Mouse (Mus musculus) forebrain, embryonic 15.5 days (tissue): Measurements from ENCODE around the gene 4931408C20Rik. TPM values are rescaled to one million over a fixed set of nuclear protein-coding genes. Genes with fewer than 3 reads are reported as not detected.
A peak's percentile ranks its signal among the peaks of the same experiment; 100 is the strongest.

Source experiments
- ATAC-seq: fragments of 200-750 bp; cut with Nextera tagmentation; replicated peaks from 2 replicates; pipeline ENCODE4 v1.8.0; 2017; ENCODE audit warnings: mild to moderate bottlenecking, moderate TSS enrichment, moderate library complexity
- H3K27ac ChIP-seq: fragments of 300-500 bp; sonication (generic); replicated peaks from 2 replicates; pipeline ENCODE4 v1.5.1; 2015; ENCODE audit warnings: mild to moderate bottlenecking, inconsistent platforms
- H3K27me3 ChIP-seq: fragments of 300-500 bp; sonication (generic); 2 replicates; pipeline ENCODE4 v1.6.1; 2015; ENCODE audit warnings: inconsistent platforms
- H3K36me3 ChIP-seq: fragments of 300-500 bp; sonication (generic); 2 replicates; pipeline ENCODE4 v1.6.1; 2015; ENCODE audit warnings: mild to moderate bottlenecking, inconsistent platforms
- H3K4me1 ChIP-seq: fragments of 300-500 bp; sonication (generic); 2 replicates; pipeline ENCODE4 v1.6.1; 2015; ENCODE audit warnings: inconsistent platforms
- H3K4me2 ChIP-seq: fragments of 300-500 bp; sonication (generic); replicated peaks from 2 replicates; pipeline ENCODE4 v1.6.1; 2015; ENCODE audit warnings: mild to moderate bottlenecking, inconsistent platforms
- H3K4me3 ChIP-seq: fragments of 300-500 bp; sonication (generic); 2 replicates; pipeline ENCODE4 v1.5.1; 2015; ENCODE audit warnings: mild to moderate bottlenecking, inconsistent platforms
- H3K9ac ChIP-seq: fragments of 300-500 bp; sonication (generic); replicated peaks from 2 replicates; pipeline ENCODE4 v1.6.1; 2015; ENCODE audit warnings: mild to moderate bottlenecking, inconsistent platforms
- H3K9me3 ChIP-seq: fragments of 300-500 bp; sonication (generic); 2 replicates; pipeline ENCODE4 v1.6.1; 2016; ENCODE audit warnings: inconsistent platforms
- WGBS: fragments of 180-500 bp; shearing (Covaris S2); methylation state at CpG from one replicate; pipeline ENCODE4 v1.1.7; 2015; ENCODE audit warnings: mixed read lengths; 5-methylcytosine and 5-hydroxymethylcytosine counted together
- polyA plus RNA-seq: library from polyadenylated mRNA; unstranded; fragments of >200 nt; fragmentation: Nextera tagmentation; extraction: Ambion mirVana; gene quantifications from 2 replicates; pipeline ENCODE4 v1.2.1, GENCODE M21; 2015

The 4931408C20Rik gene
- not detected in 2 replicates for polyA plus RNA-seq

- peak; percentile 84 for ATAC-seq
- Histone ChIP-seq H3K36me3 (no peaks in the 10 kb centered on the region), H3K9ac (no peak within 1 kb of the TSS), H3K4me2 (no peak within 1 kb of the TSS), H3K27ac (no peak within 1 kb of the TSS), H3K9me3 (no peaks in the 10 kb centered on the region), H3K4me3 (no peak within 1 kb of the TSS), H3K27me3 (no peaks in the 10 kb centered on the region), H3K4me1 (no peaks in the 10 kb centered on the region)
- WGBS, result 44% methylated on average over 1 of the region's 1 CpGs
Observed at GRCm38 (mm10) chr1:26686842-26687760, at the start of gene 4931408C20Rik. TSS of gene 4931408C20Rik (minus strand) at chr1:26687460.

GRCm38 (mm10) chr1:26687926-26688325, 666 bp upstream of the 4931408C20Rik start:
- peak; percentile 76 for ATAC-seq
- H3K4me3 ChIP-seq, result no peak overlapping the region
- H3K4me1 ChIP-seq, result no peaks in the 10 kb centered on the region
- no peak overlapping the region for H3K27ac ChIP-seq
- no peaks in the 10 kb centered on the region for H3K36me3 ChIP-seq
- 73% methylated on average over 1 of the region's 1 CpGs for WGBS
- H3K9me3 ChIP-seq, result no peaks in the 10 kb centered on the region
- no peak overlapping the region for H3K9ac ChIP-seq
- no peaks in the 10 kb centered on the region for H3K27me3 ChIP-seq
- H3K4me2 ChIP-seq, result no peak overlapping the region

GRCm38 (mm10) chr1:26685952-26686693, 1.1 kb downstream of the 4931408C20Rik start:
- H3K4me2 ChIP-seq, result no peak overlapping the region
- H3K9me3 ChIP-seq, result no peaks in the 10 kb centered on the region
- no peaks in the 10 kb centered on the region for H3K36me3 ChIP-seq
- no peak overlapping the region for H3K27ac ChIP-seq
- no peaks in the 10 kb centered on the region for H3K27me3 ChIP-seq
- peak; percentile 37; the same call in 1 of the 2 replicates for ATAC-seq
- H3K4me1 ChIP-seq, result no peaks in the 10 kb centered on the region
- no peak overlapping the region for H3K9ac ChIP-seq
- H3K4me3 ChIP-seq, result no peak overlapping the region

- no peak for ATAC-seq
- Histone ChIP-seq H3K9ac (no peak overlapping the region), H3K9me3 (no peaks in the 10 kb centered on the region), H3K36me3 (no peaks in the 10 kb centered on the region), H3K4me3 (no peak overlapping the region), H3K27me3 (no peaks in the 10 kb centered on the region), H3K27ac (no peak overlapping the region), H3K4me1 (no peaks in the 10 kb centered on the region), H3K4me2 (no peak overlapping the region)
- 86% methylated on average over 3 of the region's 3 CpGs for WGBS
Observed at GRCm38 (mm10) chr1:26685383-26685782, 1.9 kb downstream of the 4931408C20Rik start.

- H3K9me3 ChIP-seq, result no peaks in the 10 kb centered on the region
- no peaks in the 10 kb centered on the region for H3K27me3 ChIP-seq
- no peak overlapping the region for H3K9ac ChIP-seq
- H3K36me3 ChIP-seq, result no peaks in the 10 kb centered on the region
- no peak overlapping the region for H3K4me2 ChIP-seq
- 45% methylated on average over 1 of the region's 1 CpGs for WGBS
- no peak overlapping the region for H3K27ac ChIP-seq
- no peak for ATAC-seq
- H3K4me3 ChIP-seq, result no peak overlapping the region
- H3K4me1 ChIP-seq, result no peaks in the 10 kb centered on the region
Observed at GRCm38 (mm10) chr1:26649704-26650388, 37.4 kb downstream of the 4931408C20Rik start.

GRCm38 (mm10) chr1:26636051-26636450, 51.2 kb downstream of the 4931408C20Rik start:
- no peaks in the 10 kb centered on the region for H3K27me3 ChIP-seq
- H3K9ac ChIP-seq, result no peak overlapping the region
- H3K27ac ChIP-seq, result no peak overlapping the region
- no peak overlapping the region for H3K4me3 ChIP-seq
- WGBS, result 87% methylated on average over 5 of the region's 5 CpGs
- no peaks in the 10 kb centered on the region for H3K36me3 ChIP-seq
- no peaks in the 10 kb centered on the region for H3K4me1 ChIP-seq
- no peaks in the 10 kb centered on the region for H3K9me3 ChIP-seq
- no peak for ATAC-seq
- no peak overlapping the region for H3K4me2 ChIP-seq
